Mouse (Mus musculus): ENCODE measurements around the gene Atp5j.
A peak's percentile ranks its signal among the peaks of the same experiment; 100 is the strongest.

Gene Atp5j

GRCm38 (mm10) chr16:84835441-84835822 lies at the start of gene Atp5j:
TSS of gene Atp5j (minus strand) at chr16:84835625.
- peak; percentile 99 for DNase-seq

- no peak for DNase-seq
These were observed 49.1 kb upstream of the Atp5j start for GRCm38 (mm10) chr16:84884572-84884971.

- DNase-seq: no peak
These were observed 46.4 kb upstream of the Atp5j start for GRCm38 (mm10) chr16:84881754-84882321.

GRCm38 (mm10) chr16:84881168-84881567 lies 45.7 kb upstream of the Atp5j start:
- no peak for DNase-seq

- peak; percentile 92 for DNase-seq
These were observed 43.7 kb upstream of the Atp5j start for GRCm38 (mm10) chr16:84879146-84879545.

GRCm38 (mm10) chr16:84876082-84876481 lies 40.7 kb upstream of the Atp5j start:
- DNase-seq: no peak

- DNase-seq: no peak
These were observed 40.3 kb upstream of the Atp5j start for GRCm38 (mm10) chr16:84875718-84876035.

- peak; percentile 90 for DNase-seq
These were observed 39.7 kb upstream of the Atp5j start for GRCm38 (mm10) chr16:84875012-84875717.

- DNase-seq: no peak
These were observed 38.4 kb upstream of the Atp5j start for GRCm38 (mm10) chr16:84873805-84874204.

- DNase-seq: no peak
These were observed 29.2 kb upstream of the Atp5j start for GRCm38 (mm10) chr16:84864656-84865055.

- DNase-seq: no peak
These were observed 18.1 kb upstream of the Atp5j start for GRCm38 (mm10) chr16:84853492-84853891.

- DNase-seq: no peak
These were observed 3.2 kb upstream of the Atp5j start for GRCm38 (mm10) chr16:84838576-84838975.

- DNase-seq: peak; percentile 96
These were observed 658 bp upstream of the Atp5j start for GRCm38 (mm10) chr16:84835823-84836743.

GRCm38 (mm10) chr16:84834745-84835440 lies 532 bp downstream of the Atp5j start, which contains the start of gene Gabpa:
TSS of gene Gabpa (plus strand) at chr16:84834925.
- peak; percentile 100 for DNase-seq

- DNase-seq: no peak
These were observed 1.1 kb downstream of the Atp5j start for GRCm38 (mm10) chr16:84834344-84834743.

- peak; percentile 93 for DNase-seq
These were observed 2.7 kb downstream of the Atp5j start for GRCm38 (mm10) chr16:84832736-84833135.

GRCm38 (mm10) chr16:84831696-84832095 lies 3.7 kb downstream of the Atp5j start:
- DNase-seq: peak; percentile 92

- peak; percentile 99 for DNase-seq
These were observed 10.4 kb downstream of the Atp5j start for GRCm38 (mm10) chr16:84825009-84825408.

GRCm38 (mm10) chr16:84817423-84817822 lies 18.0 kb downstream of the Atp5j start:
- DNase-seq: peak; percentile 62

GRCm38 (mm10) chr16:84814511-84814910 lies 20.9 kb downstream of the Atp5j start:
- DNase-seq: no peak

- DNase-seq: peak; percentile 82
These were observed 21.6 kb downstream of the Atp5j start for GRCm38 (mm10) chr16:84813852-84814251.

- DNase-seq: peak; percentile 90
These were observed 25.2 kb downstream of the Atp5j start for GRCm38 (mm10) chr16:84810254-84810653.

GRCm38 (mm10) chr16:84807874-84808273 lies 27.6 kb downstream of the Atp5j start:
- peak; percentile 78 for DNase-seq
